10 mouse cellular contexts compared by ENCODE assay signal in genomic region chr5:4877131-4877631, GRCm38 (mm10).
DNase-seq lines count a peak whose midpoint lies in the region; ATAC-seq and TF ChIP-seq lines count a peak whose summit lies in the region.
"Had no signal": no experiment of that assay in that cellular context is flagged by ENCODE, and none has a peak within 500 bp of the region (broad histone marks: within the 10 kb centered on the region; RNA-seq: fewer than 3 reads in every experiment).

No protein-coding gene starts in this region.

- WGBS in embryonic facial prominence, embryonic 12.5 days: 17% methylated on average over 5 of the region's 5 CpGs
- WGBS in hindbrain, embryonic 12.5 days: 6% methylated on average over 5 of the region's 5 CpGs
- under 1% methylated on average over 5 of the region's 5 CpGs for WGBS in midbrain, embryonic 16.5 days

- peak; percentile 95 for DNase-seq in brain, embryonic 14.5 days (ENCODE audit: low read depth)
- DNase-seq in thymus, adult 18-20 months: no peak
- no peak for DNase-seq in adrenal gland, adult 2 months
- DNase-seq in urinary bladder, postnatal 10 days (ENCODE audit: low spot score): no peak
- DNase-seq: cerebellum, adult 2 months; lung, embryonic 14.5 days; right cerebral cortex, adult 18-20 months had no signal

- H3K27me3 ChIP-seq in embryonic facial prominence, embryonic 12.5 days: no peaks in the 10 kb centered on the region
- H3K27me3 ChIP-seq in hindbrain, embryonic 12.5 days: no peaks in the 10 kb centered on the region
- no peaks in the 10 kb centered on the region for H3K27me3 ChIP-seq in midbrain, embryonic 16.5 days (ENCODE audit: control insufficient read depth, insufficient read depth, low read depth, low read length)

- no peak for TF ChIP-seq POLR2A in brain, embryonic 14.5 days (IDR thresholded peaks at IDR 0.05; ENCODE audit: borderline replicate concordance, extremely low read depth, insufficient read depth, insufficient read length, poor library complexity, severe bottlenecking)

- H3K9me3 ChIP-seq in embryonic facial prominence, embryonic 12.5 days: no peaks in the 10 kb centered on the region
- H3K9me3 ChIP-seq in hindbrain, embryonic 12.5 days (replicated peaks): 0 out of 2 replicates have a peak, but pooled peaks cover 3% of the 10 kb centered on the region
- no peaks in the 10 kb centered on the region for H3K9me3 ChIP-seq in midbrain, embryonic 16.5 days (replicated peaks; ENCODE audit: control insufficient read depth, low read length, poor library complexity, severe bottlenecking)

- H3K4me1 ChIP-seq in embryonic facial prominence, embryonic 12.5 days: peaks cover 9% of the 10 kb centered on the region; the same call in 1 of the 2 replicates
- H3K4me1 ChIP-seq in hindbrain, embryonic 12.5 days: peaks cover 16% of the 10 kb centered on the region
- H3K4me1 ChIP-seq in midbrain, embryonic 16.5 days (ENCODE audit: control insufficient read depth, insufficient read depth, low read length): peaks cover 26% of the 10 kb centered on the region

- H3K4me2 ChIP-seq in embryonic facial prominence, embryonic 12.5 days (replicated peaks): no peak overlapping the region
- H3K4me2 ChIP-seq in hindbrain, embryonic 12.5 days (replicated peaks): peak overlapping the region; percentile 9; the same call in 1 of the 2 replicates
- H3K4me2 ChIP-seq in midbrain, embryonic 16.5 days (ENCODE audit: low read length): peak overlapping the region; percentile 32
- H3K4me2 ChIP-seq: lung, embryonic 14.5 days had no signal

- H3K27ac ChIP-seq in embryonic facial prominence, embryonic 12.5 days: no peak overlapping the region
- H3K27ac ChIP-seq in hindbrain, embryonic 12.5 days: peak overlapping the region; percentile 58; the same call in 1 of the 2 replicates
- peak overlapping the region; percentile 83 for H3K27ac ChIP-seq in midbrain, embryonic 16.5 days (ENCODE audit: low read length)

- H3K9ac ChIP-seq in embryonic facial prominence, embryonic 12.5 days: no peak overlapping the region
- H3K9ac ChIP-seq in hindbrain, embryonic 12.5 days: no peak overlapping the region
- H3K9ac ChIP-seq in midbrain, embryonic 16.5 days (ENCODE audit: low read depth, low read length): peak overlapping the region; percentile 48
- H3K9ac ChIP-seq: lung, embryonic 14.5 days had no signal

- no peaks in the 10 kb centered on the region for H3K36me3 ChIP-seq in embryonic facial prominence, embryonic 12.5 days
- no peaks in the 10 kb centered on the region for H3K36me3 ChIP-seq in hindbrain, embryonic 12.5 days
- H3K36me3 ChIP-seq in midbrain, embryonic 16.5 days (ENCODE audit: control insufficient read depth, insufficient read depth, low read length): no peaks in the 10 kb centered on the region

- no peak for TF ChIP-seq CTCF in brain, embryonic 14.5 days (IDR thresholded peaks at IDR 0.05; ENCODE audit: borderline replicate concordance, extremely low read depth, insufficient read depth, insufficient read length)

- peak; percentile 81 for ATAC-seq in embryonic facial prominence, embryonic 12.5 days (ENCODE audit: insufficient number of reproducible peaks, insufficient read depth, low FRiP score, low TSS enrichment)
- ATAC-seq in hindbrain, embryonic 12.5 days (ENCODE audit: low FRiP score): peak; percentile 84
- ATAC-seq in midbrain, embryonic 16.5 days: peak; percentile 90

- H3K4me3 ChIP-seq in embryonic facial prominence, embryonic 12.5 days: no peak overlapping the region
- H3K4me3 ChIP-seq in hindbrain, embryonic 12.5 days: no peak overlapping the region
- H3K4me3 ChIP-seq in midbrain, embryonic 16.5 days (ENCODE audit: low read depth, low read length): no peak overlapping the region; the same call in 1 of the 2 replicates
